Mouse (Mus musculus) left cerebral cortex, postnatal 14 days (tissue): ENCODE results near the gene Tmem14c. TPM values are rescaled to one million over a fixed set of nuclear protein-coding genes. Genes with fewer than 3 reads are reported as not detected.

ENCODE experiments used
- DNase-seq, 2 experiments: peaks; one replicate each; pipeline ENCODE4 v3.0.0; 2021 to 2022; ENCODE audit warnings: low spot score in 2 of 2, mixed read lengths in 1 of 2
- intact Hi-C: fragments of 180-260 bp; cut with DNase I; formaldehyde crosslinking; loops from one replicate; pipeline ENCODE4 v1.15.1; 2025
- total RNA-seq, 2 experiments: library from RNA; stranded (reverse); gene quantifications; 2 replicates each; pipeline ENCODE4 v1.2.3; 2021

Tmem14c gene
- total RNA-seq, 2 experiments from 2014 or later: 70.8 to 71.4 TPM

GRCm38 (mm10) chr13:41000926-41001639, 15.0 kb upstream of the Tmem14c start, which contains the start of gene Pak1ip1:
Gene Pak1ip1, plus strand, starts transcription at chr13:41001023.
- DNase-seq: peak; percentile 91 to 93
- intact Hi-C loops: loop anchor here (5.0 kb wide), 1 partner anchor 159 kb away; no protein-coding TSS in a partner anchor

GRCm38 (mm10) chr13:41002001-41002400, 14.1 kb upstream of the Tmem14c start:
- no peak for DNase-seq
- intact Hi-C loops: loop anchor here (5.0 kb wide), 1 partner anchor 160 kb away; no protein-coding TSS in a partner anchor

GRCm38 (mm10) chr13:41006244-41006643, 9.8 kb upstream of the Tmem14c start:
- DNase-seq: no peak
- intact Hi-C loops: no loop called here

- DNase-seq: no peak
- intact Hi-C loops: no loop called here
Observed at GRCm38 (mm10) chr13:41008271-41008670, 7.8 kb upstream of the Tmem14c start.

- DNase-seq: no peak
- intact Hi-C loops: no loop called here
Observed at GRCm38 (mm10) chr13:41008946-41009345, 7.1 kb upstream of the Tmem14c start.

GRCm38 (mm10) chr13:41016797-41017405, 809 bp downstream of the Tmem14c start:
- intact Hi-C loops: loop anchor here (10.0 kb wide), 1 partner anchor 218 kb away; no protein-coding TSS in a partner anchor

GRCm38 (mm10) chr13:41017832-41018231, 1.7 kb downstream of the Tmem14c start:
- no peak for DNase-seq
- intact Hi-C loops: loop anchor here (10.0 kb wide), 1 partner anchor 217 kb away; no protein-coding TSS in a partner anchor

More at GRCm38 (mm10) chr13:41016797-41017405, 809 bp downstream of the Tmem14c start:
- no peak for DNase-seq

- no peak for DNase-seq
- intact Hi-C loops: loop anchor here (10.0 kb wide), 1 partner anchor 217 kb away; no protein-coding TSS in a partner anchor
Observed at GRCm38 (mm10) chr13:41018236-41018635, 2.1 kb downstream of the Tmem14c start.

GRCm38 (mm10) chr13:41018756-41019591, 2.9 kb downstream of the Tmem14c start:
- no peak for DNase-seq
- intact Hi-C loops: loop anchor here (10.0 kb wide), 1 partner anchor 216 kb away; no protein-coding TSS in a partner anchor

- intact Hi-C loops: no loop called here
Observed at GRCm38 (mm10) chr13:41020494-41020893, 4.4 kb downstream of the Tmem14c start.

GRCm38 (mm10) chr13:41021607-41022006, 5.5 kb downstream of the Tmem14c start:
- DNase-seq: no peak
- intact Hi-C loops: no loop called here

More at GRCm38 (mm10) chr13:41020494-41020893, 4.4 kb downstream of the Tmem14c start:
- no peak for DNase-seq

GRCm38 (mm10) chr13:41022099-41022498, 6.0 kb downstream of the Tmem14c start:
- intact Hi-C loops: no loop called here
- DNase-seq: no peak

- intact Hi-C loops: no loop called here
- DNase-seq: no peak
Observed at GRCm38 (mm10) chr13:41030098-41030497, 14.0 kb downstream of the Tmem14c start.

- intact Hi-C loops: no loop called here
- DNase-seq: no peak
Observed at GRCm38 (mm10) chr13:41042511-41042910, 26.4 kb downstream of the Tmem14c start.

GRCm38 (mm10) chr13:41045901-41046300, 29.8 kb downstream of the Tmem14c start:
- intact Hi-C loops: loop anchor here (5.0 kb wide), 1 partner anchor 259 kb away; no protein-coding TSS in a partner anchor
- DNase-seq: no peak

GRCm38 (mm10) chr13:41047280-41047679, 31.2 kb downstream of the Tmem14c start:
- DNase-seq: no peak
- intact Hi-C loops: loop anchor here (5.0 kb wide), 1 partner anchor 260 kb away; no protein-coding TSS in a partner anchor

- no peak for DNase-seq
- intact Hi-C loops: no loop called here
Observed at GRCm38 (mm10) chr13:41051965-41052364, 35.9 kb downstream of the Tmem14c start.

GRCm38 (mm10) chr13:41067618-41068017, 51.5 kb downstream of the Tmem14c start:
- DNase-seq: no peak

GRCm38 (mm10) chr13:41071617-41072016, 55.5 kb downstream of the Tmem14c start:
- intact Hi-C loops: no loop called here
- peak in 1 of 2 experiments; percentile 24 for DNase-seq

More at GRCm38 (mm10) chr13:41067618-41068017, 51.5 kb downstream of the Tmem14c start:
- intact Hi-C loops: no loop called here
